Mouse (Mus musculus) midbrain, postnatal 0 days (tissue): ENCODE data around the gene Zmynd11. TPM values are rescaled to one million over a fixed set of nuclear protein-coding genes. Genes with fewer than 3 reads are reported as not detected.

Experiments
- ATAC-seq: fragments of 200-750 bp; cut with Nextera tagmentation; 2 replicates; pipeline ENCODE4 v1.8.0; 2017; ENCODE audit warnings: moderate number of reproducible peaks, mild to moderate bottlenecking, moderate TSS enrichment, moderate library complexity; ENCODE audit not compliant: low FRiP score
- DNase-seq: peaks from one replicate; pipeline ENCODE4 v3.0.0-alpha.2; 2015; ENCODE audit warnings: low spot score
- H3K27ac ChIP-seq: fragments of 300-500 bp; sonication (generic); 2 replicates; pipeline ENCODE4 v1.5.1; 2014; ENCODE audit warnings: low read depth, mild to moderate bottlenecking, low read length, mixed read lengths
- H3K27me3 ChIP-seq: fragments of 300-500 bp; sonication (generic); 2 replicates; pipeline ENCODE4 v1.6.1; 2014; ENCODE audit warnings: low read length, control low read depth, mixed read lengths; ENCODE audit not compliant: insufficient read depth
- H3K36me3 ChIP-seq: fragments of 300-500 bp; sonication (generic); 2 replicates; pipeline ENCODE4 v1.6.1; 2014; ENCODE audit warnings: low read length, control low read depth, mixed read lengths; ENCODE audit not compliant: insufficient read depth
- H3K4me1 ChIP-seq: fragments of 300-500 bp; sonication (generic); 2 replicates; pipeline ENCODE4 v1.6.1; 2014; ENCODE audit warnings: mild to moderate bottlenecking, control low read depth, antibody characterized with exemption, low read length, mixed read lengths; ENCODE audit not compliant: insufficient read depth
- H3K4me2 ChIP-seq: fragments of 300-500 bp; sonication (generic); 2 replicates; pipeline ENCODE4 v1.6.1; 2014; ENCODE audit warnings: low read depth, mild to moderate bottlenecking, low read length, mixed read lengths; ENCODE audit not compliant: poor library complexity, severe bottlenecking
- H3K4me3 ChIP-seq: fragments of 300-500 bp; sonication (generic); 2 replicates; pipeline ENCODE4 v1.5.1; 2014; ENCODE audit warnings: low read depth, mild to moderate bottlenecking, low read length, moderate library complexity
- H3K9ac ChIP-seq: fragments of 300-500 bp; sonication (generic); replicated peaks from 2 replicates; pipeline ENCODE4 v1.6.1; 2014; ENCODE audit warnings: mild to moderate bottlenecking, low read length, moderate library complexity, mixed read lengths; ENCODE audit not compliant: poor library complexity, severe bottlenecking
- H3K9me3 ChIP-seq: fragments of 300-500 bp; sonication (generic); 2 replicates; pipeline ENCODE4 v1.6.1; 2016; ENCODE audit warnings: low read length, control low read depth
- CTCF ChIP-seq: IDR thresholded peaks from 2 replicates; pipeline ENCODE4 v1.5.1; 2016; ENCODE audit warnings: antibody characterized with exemption, mild to moderate bottlenecking
- WGBS: fragments of 180-500 bp; shearing (Covaris S2); extraction: QIAGEN DNeasy Blood & Tissue Kit; methylation state at CpG from one replicate; pipeline ENCODE4 v1.1.7; 2014; 5-methylcytosine and 5-hydroxymethylcytosine counted together
- polyA plus RNA-seq: library from polyadenylated mRNA; unstranded; fragments of >200 nt; fragmentation: Nextera tagmentation; extraction: Ambion mirVana; gene quantifications from 2 replicates; pipeline ENCODE4 v1.2.1, GENCODE M21; 2015
- total RNA-seq: library from RNA; depleted of rRNA; stranded (reverse); fragments of >200 nt; gene quantifications from 2 replicates; pipeline ENCODE4 v1.2.3, GENCODE M21; 2014

The Zmynd11 gene
- total and polyA plus RNA-seq, 2 experiments from 2014 or later = 157 to 163 TPM

- Histone ChIP-seq H3K4me2 (no peak overlapping the region), H3K9me3 (no peaks in the 10 kb centered on the region), H3K4me1 (no peaks in the 10 kb centered on the region), H3K36me3 (peaks cover 52% of the 10 kb centered on the region), H3K4me3 (no peak overlapping the region), H3K27me3 (no peaks in the 10 kb centered on the region), H3K9ac (no peak overlapping the region), H3K27ac (no peak overlapping the region)
- TF ChIP-seq CTCF = no peak
- ATAC-seq (no peak), DNase-seq (no peak)
- 95% methylated on average over 4 of the region's 4 CpGs for WGBS
Observed at GRCm38 (mm10) chr13:9695403-9695802, 69.7 kb downstream of the Zmynd11 start.

- H3K9ac ChIP-seq = no peak overlapping the region
- TF ChIP-seq CTCF = no peak
- H3K9me3 ChIP-seq = no peaks in the 10 kb centered on the region
- 94% methylated on average over 6 of the region's 6 CpGs for WGBS
- no peak overlapping the region for H3K4me3 ChIP-seq
- no peak overlapping the region for H3K4me2 ChIP-seq
- H3K27me3 ChIP-seq = no peaks in the 10 kb centered on the region
- no peak for DNase-seq
- H3K4me1 ChIP-seq = no peaks in the 10 kb centered on the region
- no peak for ATAC-seq
- H3K27ac ChIP-seq = no peak overlapping the region
- H3K36me3 ChIP-seq = peaks cover 57% of the 10 kb centered on the region
Observed at GRCm38 (mm10) chr13:9694651-9695050, 70.5 kb downstream of the Zmynd11 start.

- 82% methylated on average over 3 of the region's 3 CpGs for WGBS
Observed at GRCm38 (mm10) chr13:9692876-9693275, 72.3 kb downstream of the Zmynd11 start.

GRCm38 (mm10) chr13:9689366-9689765, 75.8 kb downstream of the Zmynd11 start:
- Histone ChIP-seq H3K36me3 (peaks cover 66% of the 10 kb centered on the region), H3K4me1 (no peaks in the 10 kb centered on the region), H3K4me2 (no peak overlapping the region), H3K9ac (no peak overlapping the region), H3K27ac (no peak overlapping the region), H3K9me3 (no peaks in the 10 kb centered on the region), H3K27me3 (no peaks in the 10 kb centered on the region), H3K4me3 (no peak overlapping the region)
- TF ChIP-seq CTCF = no peak
- ATAC-seq (no peak), DNase-seq (no peak)
- 95% methylated on average over 16 of the region's 16 CpGs for WGBS

More at GRCm38 (mm10) chr13:9692876-9693275, 72.3 kb downstream of the Zmynd11 start:
- Histone ChIP-seq H3K4me2 (no peak overlapping the region), H3K4me1 (no peaks in the 10 kb centered on the region), H3K27ac (no peak overlapping the region), H3K27me3 (no peaks in the 10 kb centered on the region), H3K36me3 (peaks cover 69% of the 10 kb centered on the region), H3K9me3 (no peaks in the 10 kb centered on the region), H3K4me3 (no peak overlapping the region), H3K9ac (no peak overlapping the region)
- ATAC-seq = no peak
- no peak for DNase-seq
- TF ChIP-seq CTCF = no peak

- Histone ChIP-seq H3K4me3 (no peak overlapping the region), H3K4me2 (no peak overlapping the region), H3K9me3 (no peaks in the 10 kb centered on the region), H3K9ac (no peak overlapping the region), H3K27ac (no peak overlapping the region), H3K27me3 (no peaks in the 10 kb centered on the region), H3K4me1 (no peaks in the 10 kb centered on the region), H3K36me3 (peaks cover 61% of the 10 kb centered on the region)
- WGBS = 86% methylated on average over 11 of the region's 11 CpGs
- TF ChIP-seq CTCF = no peak
- DNase-seq (no peak), ATAC-seq (peak; percentile 26; the same call in 1 of the 2 replicates)
Observed at GRCm38 (mm10) chr13:9686765-9687164, 78.4 kb downstream of the Zmynd11 start.

- 94% methylated on average over 7 of the region's 7 CpGs for WGBS
Observed at GRCm38 (mm10) chr13:9686261-9686660, 78.9 kb downstream of the Zmynd11 start.

More at GRCm38 (mm10) chr13:9686261-9686660, 78.9 kb downstream of the Zmynd11 start:
- Histone ChIP-seq H3K4me2 (no peak overlapping the region), H3K36me3 (peaks cover 58% of the 10 kb centered on the region), H3K4me3 (no peak overlapping the region), H3K9ac (no peak overlapping the region), H3K27ac (no peak overlapping the region), H3K4me1 (no peaks in the 10 kb centered on the region), H3K27me3 (no peaks in the 10 kb centered on the region), H3K9me3 (no peaks in the 10 kb centered on the region)
- ATAC-seq = no peak
- no peak for DNase-seq
- TF ChIP-seq CTCF = no peak
